Mouse (Mus musculus): ENCODE results near the gene Sipa1l3.

DNA sequence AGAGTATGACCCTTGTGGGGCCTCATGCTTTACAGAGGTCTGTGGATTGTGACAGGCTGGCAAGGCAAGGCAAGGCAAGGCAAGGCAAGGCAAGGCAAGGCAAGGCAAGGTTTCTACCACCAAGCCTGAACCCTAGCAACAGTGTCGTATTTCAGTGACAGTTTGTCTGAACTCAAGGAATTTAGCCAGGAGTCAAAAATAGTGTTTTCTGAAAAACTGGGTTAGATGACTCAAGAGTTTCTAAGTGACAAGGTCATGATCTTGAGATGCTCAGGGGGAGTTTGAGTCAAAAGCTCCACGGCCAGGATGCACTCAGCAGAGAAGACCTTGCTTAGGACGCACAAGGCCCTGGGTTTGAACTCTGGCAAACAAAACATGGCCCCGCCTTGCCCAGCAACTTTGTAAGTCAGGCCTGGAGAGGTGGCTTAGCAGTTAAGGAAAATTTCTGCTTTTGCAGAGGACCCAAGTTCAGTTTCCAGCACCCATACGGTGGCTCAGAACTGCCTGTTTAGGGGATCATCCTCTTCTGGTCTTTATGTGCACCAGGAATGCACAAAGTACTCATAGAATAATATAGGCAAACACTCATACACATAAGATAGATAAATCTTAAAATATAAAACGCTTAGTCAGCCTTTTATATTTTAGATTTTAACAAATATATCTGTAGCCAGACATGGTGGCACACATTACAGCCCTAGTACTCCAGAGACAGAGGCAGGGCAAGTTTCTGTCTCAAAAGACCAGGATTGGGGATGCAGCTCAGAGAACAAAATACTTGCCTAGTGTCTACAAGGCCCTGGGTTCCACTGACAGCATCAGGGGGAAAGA lies 182.4 kb downstream of the Sipa1l3 start:
- TF ChIP-seq CTCF (conservative IDR thresholded peaks at IDR 0.05; ENCODE audit: low read length) (no peak), POU5F1 (IDR thresholded peaks at IDR 0.05; ENCODE audit: borderline replicate concordance, low read length) (no peak), NANOG (IDR thresholded peaks at IDR 0.05; ENCODE audit: borderline replicate concordance, low read length) (no peak)

Measured in E14TG2a.4 (cell line).